Mouse (Mus musculus) stomach, embryonic 14.5 days (tissue): Measurements from ENCODE around the gene Mindy1. TPM values are rescaled to one million over a fixed set of nuclear protein-coding genes. Genes with fewer than 3 reads are reported as not detected.

Experiments used
- ATAC-seq: fragments of 200-750 bp; cut with Nextera tagmentation; 2 replicates; pipeline ENCODE4 v1.8.0; 2017; ENCODE audit warnings: low read depth, moderate TSS enrichment; ENCODE audit not compliant: insufficient number of reproducible peaks, insufficient read depth, low FRiP score
- H3K27ac ChIP-seq: fragments of 300-500 bp; sonication (generic); 2 replicates; pipeline ENCODE4 v1.5.1; 2014; ENCODE audit warnings: mild to moderate bottlenecking, low read length, moderate library complexity, mixed read lengths
- H3K27me3 ChIP-seq: fragments of 300-500 bp; sonication (generic); 2 replicates; pipeline ENCODE4 v1.6.1; 2014; ENCODE audit warnings: low read length, control low read depth, mixed read lengths; ENCODE audit not compliant: control insufficient read depth, insufficient read depth
- H3K36me3 ChIP-seq: fragments of 300-500 bp; sonication (generic); 2 replicates; pipeline ENCODE4 v1.6.1; 2014; ENCODE audit warnings: mild to moderate bottlenecking, control low read depth, low read length, moderate library complexity, mixed read lengths; ENCODE audit not compliant: control insufficient read depth, insufficient read depth
- H3K4me1 ChIP-seq: fragments of 300-500 bp; sonication (generic); 2 replicates; pipeline ENCODE4 v1.6.1; 2014; ENCODE audit warnings: low read length, control low read depth, mixed read lengths; ENCODE audit not compliant: control insufficient read depth, insufficient read depth
- H3K4me2 ChIP-seq: fragments of 300-500 bp; sonication (generic); replicated peaks from 2 replicates; pipeline ENCODE4 v1.6.1; 2014; ENCODE audit warnings: low read depth, low read length, control low read depth
- H3K4me3 ChIP-seq: fragments of 300-500 bp; sonication (generic); 2 replicates; pipeline ENCODE4 v1.5.1; 2014; ENCODE audit warnings: low read depth, low read length, control low read depth
- H3K9ac ChIP-seq: fragments of 300-500 bp; sonication (generic); replicated peaks from 2 replicates; pipeline ENCODE4 v1.6.1; 2014; ENCODE audit warnings: low read depth, mild to moderate bottlenecking, control low read depth, low read length, moderate library complexity, mixed read lengths
- H3K9me3 ChIP-seq: fragments of 300-500 bp; sonication (generic); 2 replicates; pipeline ENCODE4 v1.6.1; 2016; ENCODE audit warnings: low read depth, low read length, control low read depth; ENCODE audit not compliant: control insufficient read depth
- WGBS: fragments of 180-500 bp; shearing (Covaris S2); extraction: QIAGEN DNeasy Blood & Tissue Kit; methylation state at CpG from one replicate; pipeline ENCODE4 v1.1.7; 2014; 5-methylcytosine and 5-hydroxymethylcytosine counted together
- polyA plus RNA-seq: library from polyadenylated mRNA; unstranded; fragments of >200 nt; fragmentation: Nextera tagmentation; extraction: Ambion mirVana; gene quantifications from 2 replicates; pipeline ENCODE4 v1.2.1, GENCODE M21; 2014

The Mindy1 gene
- polyA plus RNA-seq, 1 experiment from 2014 or later: 51.1 TPM

DNA sequence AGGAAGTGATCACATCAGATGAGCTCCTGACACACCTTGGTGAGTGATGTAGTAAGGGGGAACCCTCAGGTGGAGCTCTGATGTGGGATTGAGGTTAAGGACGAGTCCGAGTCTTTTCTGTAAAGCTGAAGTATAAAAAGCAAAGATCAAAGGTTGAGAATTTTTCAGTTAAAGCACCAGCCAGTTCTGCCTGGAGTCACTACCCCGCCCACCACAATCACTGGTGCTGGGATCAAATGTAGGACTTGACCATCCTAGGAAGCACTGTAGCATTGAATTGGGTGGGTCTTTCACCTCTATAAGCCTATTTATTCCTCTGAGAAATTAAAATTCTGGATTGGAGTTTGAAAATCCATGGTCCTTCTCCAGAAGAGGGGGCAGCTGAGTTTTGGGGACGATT, 9.9 kb downstream of the Mindy1 start:
- no peaks in the 10 kb centered on the region for H3K9me3 ChIP-seq
- no peak overlapping the region for H3K27ac ChIP-seq
- H3K4me3 ChIP-seq: no peak overlapping the region
- H3K4me1 ChIP-seq: no peaks in the 10 kb centered on the region
- no peak for ATAC-seq
- 83% methylated on average over 4 of the region's 4 CpGs for WGBS
- peaks cover 52% of the 10 kb centered on the region for H3K36me3 ChIP-seq
- no peak overlapping the region for H3K9ac ChIP-seq
- H3K27me3 ChIP-seq: no peaks in the 10 kb centered on the region
- H3K4me2 ChIP-seq: no peak overlapping the region

DNA sequence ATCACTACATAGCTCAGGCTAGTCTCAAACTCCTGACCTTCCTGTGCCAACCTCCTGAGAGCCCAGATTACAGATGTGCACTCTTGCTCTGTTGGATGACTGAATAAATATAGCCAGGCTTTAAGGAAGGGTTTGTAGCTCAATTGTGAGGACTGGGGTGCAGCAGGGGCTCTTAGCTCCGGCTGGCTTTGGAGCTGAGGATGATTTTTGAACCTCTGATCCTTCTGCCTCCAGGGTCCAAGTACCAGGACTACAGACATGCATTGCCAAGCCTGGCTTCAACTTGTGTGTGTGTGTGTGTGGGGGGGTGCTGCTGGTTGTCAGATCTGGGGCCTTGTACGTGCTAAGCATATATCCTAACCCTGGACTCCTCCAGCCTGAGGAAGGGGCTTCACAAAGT, 11.8 kb downstream of the Mindy1 start:
- no peak for ATAC-seq
- no peak overlapping the region for H3K4me3 ChIP-seq
- no peaks in the 10 kb centered on the region for H3K27me3 ChIP-seq
- H3K27ac ChIP-seq: no peak overlapping the region
- H3K9ac ChIP-seq: no peak overlapping the region
- no peaks in the 10 kb centered on the region for H3K9me3 ChIP-seq
- 90% methylated on average over 2 of the region's 2 CpGs for WGBS
- peaks cover 50% of the 10 kb centered on the region for H3K36me3 ChIP-seq
- H3K4me1 ChIP-seq: no peaks in the 10 kb centered on the region
- H3K4me2 ChIP-seq: no peak overlapping the region

GRCm38 (mm10) chr3:95293537-95293936, 12.4 kb downstream of the Mindy1 start:
- Histone ChIP-seq H3K4me3 (no peak overlapping the region), H3K4me2 (no peak overlapping the region), H3K27me3 (no peaks in the 10 kb centered on the region), H3K4me1 (no peaks in the 10 kb centered on the region), H3K9ac (no peak overlapping the region), H3K9me3 (no peaks in the 10 kb centered on the region), H3K36me3 (peaks cover 46% of the 10 kb centered on the region), H3K27ac (no peak overlapping the region)
- ATAC-seq: no peak
- WGBS: 76% methylated on average over 11 of the region's 11 CpGs

DNA sequence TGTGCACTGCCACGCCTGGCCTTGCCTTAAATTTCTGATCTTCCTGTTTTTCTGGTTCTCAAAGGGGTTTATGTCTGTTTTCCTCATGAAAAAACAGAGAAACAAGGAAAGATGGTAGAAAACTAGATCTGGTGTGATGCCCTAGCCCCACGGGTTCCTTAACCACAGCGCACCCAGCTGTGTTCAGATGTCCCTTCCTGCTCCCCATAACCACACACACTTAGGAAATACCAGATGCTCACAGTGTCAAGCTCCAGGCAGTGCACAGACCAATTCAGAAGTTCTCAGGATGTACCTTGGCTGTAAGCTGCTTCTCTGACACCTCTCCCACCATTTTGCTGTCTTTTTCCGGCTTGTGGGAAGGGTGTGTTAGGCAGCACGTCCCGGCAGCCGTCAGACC, 13.2 kb downstream of the Mindy1 start:
- Histone ChIP-seq H3K9ac (no peak overlapping the region), H3K27ac (no peak overlapping the region), H3K9me3 (no peaks in the 10 kb centered on the region), H3K4me2 (no peak overlapping the region), H3K4me1 (no peaks in the 10 kb centered on the region), H3K27me3 (no peaks in the 10 kb centered on the region), H3K4me3 (no peak overlapping the region), H3K36me3 (peaks cover 43% of the 10 kb centered on the region)
- ATAC-seq: no peak
- 89% methylated on average over 7 of the region's 7 CpGs for WGBS

DNA sequence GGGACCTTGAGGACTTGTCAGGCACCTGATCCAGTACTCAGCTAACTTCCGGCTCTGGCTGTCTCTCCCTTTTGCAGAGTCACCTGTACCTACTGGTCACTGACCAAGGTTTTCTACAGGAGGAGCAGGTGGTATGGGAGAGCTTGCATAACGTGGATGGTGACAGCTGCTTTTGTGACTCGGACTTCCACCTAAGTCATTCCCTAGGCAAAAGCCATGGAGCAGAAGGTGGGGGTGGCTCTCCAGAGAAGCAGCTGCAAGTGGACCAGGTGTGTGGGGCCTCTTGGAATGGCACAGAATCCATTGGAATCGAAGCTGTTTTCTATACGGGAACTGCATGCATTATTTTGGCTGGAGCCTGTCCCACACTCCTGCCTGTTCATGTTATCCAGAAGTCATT, 13.6 kb downstream of the Mindy1 start:
- Histone ChIP-seq H3K4me2 (no peak overlapping the region), H3K27me3 (no peaks in the 10 kb centered on the region)

GRCm38 (mm10) chr3:95295321-95296102, 14.4 kb downstream of the Mindy1 start:
- no peak overlapping the region for H3K27ac ChIP-seq
- no peaks in the 10 kb centered on the region for H3K9me3 ChIP-seq
- H3K4me2 ChIP-seq: no peak overlapping the region
- peaks cover 37% of the 10 kb centered on the region for H3K36me3 ChIP-seq
- ATAC-seq: 0 out of 2 replicates have a peak, but pooled peaks have one; percentile 21
- H3K4me1 ChIP-seq: no peaks in the 10 kb centered on the region
- no peak overlapping the region for H3K4me3 ChIP-seq
- WGBS: 67% methylated on average over 11 of the region's 11 CpGs
- H3K9ac ChIP-seq: no peak overlapping the region
- H3K27me3 ChIP-seq: no peaks in the 10 kb centered on the region

More for the DNA sequence above, 13.6 kb downstream of the Mindy1 start:
- WGBS: 74% methylated on average over 5 of the region's 5 CpGs
- H3K4me1 ChIP-seq: no peaks in the 10 kb centered on the region
- no peak for ATAC-seq
- H3K9ac ChIP-seq: no peak overlapping the region
- no peak overlapping the region for H3K4me3 ChIP-seq
- H3K36me3 ChIP-seq: peaks cover 40% of the 10 kb centered on the region
- no peak overlapping the region for H3K27ac ChIP-seq
- H3K9me3 ChIP-seq: no peaks in the 10 kb centered on the region

DNA sequence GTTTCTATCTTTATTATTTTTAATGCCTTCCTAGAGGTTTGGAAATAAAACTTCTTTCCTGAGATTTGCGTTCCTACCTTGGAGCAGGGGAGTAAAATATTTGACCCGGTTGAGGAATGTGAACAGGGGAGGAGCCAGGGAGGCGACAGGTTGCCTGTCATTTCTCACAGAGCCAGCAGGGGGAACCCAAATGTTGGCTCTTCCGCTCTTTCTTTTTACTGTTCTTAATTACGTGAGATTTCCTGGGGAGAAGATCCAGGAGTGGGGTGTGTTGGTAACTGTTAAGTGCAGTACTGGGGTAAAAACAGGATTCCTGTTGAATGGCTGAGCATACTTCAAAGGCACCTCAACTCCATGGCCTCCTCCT, 14.9 kb downstream of the Mindy1 start:
- H3K4me2 ChIP-seq: no peak overlapping the region
- peaks cover 31% of the 10 kb centered on the region for H3K36me3 ChIP-seq
- no peaks in the 10 kb centered on the region for H3K27me3 ChIP-seq
- H3K4me3 ChIP-seq: no peak overlapping the region
- no peaks in the 10 kb centered on the region for H3K4me1 ChIP-seq
- 10% methylated on average over 5 of the region's 5 CpGs for WGBS
- H3K9me3 ChIP-seq: no peaks in the 10 kb centered on the region
- H3K27ac ChIP-seq: 0 out of 2 replicates have a peak overlapping the region, but pooled peaks have one; percentile 21
- no peak overlapping the region for H3K9ac ChIP-seq
- ATAC-seq: 0 out of 2 replicates have a peak, but pooled peaks have one; percentile 30

- Histone ChIP-seq H3K27ac (no peak overlapping the region), H3K36me3 (peaks cover 18% of the 10 kb centered on the region), H3K4me1 (no peaks in the 10 kb centered on the region), H3K27me3 (no peaks in the 10 kb centered on the region), H3K9ac (no peak overlapping the region), H3K9me3 (no peaks in the 10 kb centered on the region), H3K4me3 (no peak overlapping the region), H3K4me2 (no peak overlapping the region)
- no peak for ATAC-seq
- 86% methylated on average over 7 of the region's 7 CpGs for WGBS
Observed at GRCm38 (mm10) chr3:95298018-95298417, 16.9 kb downstream of the Mindy1 start.
